Mouse (Mus musculus) heart, postnatal 0 days (tissue): ENCODE results near the gene Adamts8.

Experiments used
- CTCF ChIP-seq: IDR thresholded peaks from 2 replicates; pipeline ENCODE4 v1.5.1; 2016; ENCODE audit warnings: antibody characterized with exemption, control low read depth, low read depth
- EP300 ChIP-seq: IDR thresholded peaks from 2 replicates; pipeline ENCODE4 v1.6.1; 2016; ENCODE audit warnings: antibody characterized with exemption, low read depth

DNA sequence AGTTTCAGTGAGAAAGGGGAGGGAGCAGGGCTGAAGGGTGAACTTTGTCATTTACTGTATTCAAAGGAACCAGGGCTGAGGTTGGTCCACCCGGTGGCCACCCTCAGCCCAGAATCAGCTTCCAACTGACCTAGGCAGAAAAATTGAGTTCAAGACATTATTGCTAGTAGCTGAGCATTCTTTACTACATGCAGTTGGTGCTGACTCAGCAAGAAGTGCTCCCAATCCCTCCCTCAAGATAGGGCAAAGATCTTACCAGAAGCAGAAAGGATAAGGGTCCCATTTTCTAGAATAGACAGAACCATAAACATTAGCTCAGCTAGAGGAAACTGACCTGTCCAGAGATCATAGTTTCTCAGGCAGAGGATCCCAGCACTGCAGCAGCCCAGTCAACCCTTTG, 1.9 kb downstream of the Adamts8 start:
- no peak for TF ChIP-seq CTCF
- no peak for TF ChIP-seq EP300
